Mouse (Mus musculus): ENCODE results near the gene Cnnm2.
"Not testable (repeated sequence)": the region's sequence is repeated elsewhere in the genome, so short reads cannot be mapped to it uniquely, and the experiment has no call there.

The Cnnm2 gene

GRCm38 (mm10) chr19:46761247-46761946 is at the start of gene Cnnm2:
Gene Cnnm2, plus strand, starts transcription at chr19:46761596.
- DNase-seq (ENCODE audit: low read depth, low spot score) = peak; percentile 100

- DNase-seq (ENCODE audit: low read depth, low spot score) = no peak
These were observed 47.2 kb upstream of the Cnnm2 start for GRCm38 (mm10) chr19:46714234-46714633.

DNA sequence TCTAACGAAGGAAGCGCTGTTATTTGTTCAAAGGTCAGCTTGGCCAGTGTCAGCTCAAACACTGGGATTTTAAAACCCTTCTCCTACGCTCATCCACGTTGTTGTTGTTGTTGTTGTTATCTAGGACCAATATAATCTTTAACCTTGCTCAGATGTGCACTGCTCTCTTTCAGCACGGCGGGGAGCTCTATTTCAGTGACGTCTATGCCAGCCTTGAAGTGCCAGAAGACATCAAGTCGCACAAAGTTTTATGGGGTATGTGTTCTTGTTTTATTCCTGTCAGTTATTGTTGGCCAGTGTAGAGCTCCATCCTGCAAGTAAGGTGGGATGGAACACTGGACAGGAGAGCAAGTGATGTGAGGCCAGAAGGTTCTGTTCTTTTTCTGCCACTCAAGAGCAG is 46.4 kb upstream of the Cnnm2 start:
- DNase-seq (ENCODE audit: low read depth, low spot score) = no peak

DNA sequence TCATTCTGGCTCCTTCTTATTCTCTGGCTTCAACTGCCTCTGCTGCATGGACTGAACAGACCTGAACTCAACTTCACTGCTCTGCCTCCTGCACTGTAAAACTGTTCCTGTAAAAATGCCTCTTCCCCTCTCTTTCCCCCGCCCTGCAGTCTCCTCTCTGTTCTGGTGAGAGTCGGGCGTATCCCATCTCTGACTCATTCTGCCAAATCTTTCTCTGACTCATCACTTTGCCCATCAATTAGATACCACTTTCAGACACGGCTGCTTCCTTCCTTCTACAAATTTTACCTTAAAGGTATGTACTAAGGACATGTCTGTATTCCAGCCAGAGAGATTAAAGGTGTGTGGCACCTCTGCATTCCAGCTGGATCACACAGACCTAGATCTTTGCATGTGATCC is 43.2 kb upstream of the Cnnm2 start:
- DNase-seq (ENCODE audit: low read depth, low spot score) = peak; percentile 16

DNA sequence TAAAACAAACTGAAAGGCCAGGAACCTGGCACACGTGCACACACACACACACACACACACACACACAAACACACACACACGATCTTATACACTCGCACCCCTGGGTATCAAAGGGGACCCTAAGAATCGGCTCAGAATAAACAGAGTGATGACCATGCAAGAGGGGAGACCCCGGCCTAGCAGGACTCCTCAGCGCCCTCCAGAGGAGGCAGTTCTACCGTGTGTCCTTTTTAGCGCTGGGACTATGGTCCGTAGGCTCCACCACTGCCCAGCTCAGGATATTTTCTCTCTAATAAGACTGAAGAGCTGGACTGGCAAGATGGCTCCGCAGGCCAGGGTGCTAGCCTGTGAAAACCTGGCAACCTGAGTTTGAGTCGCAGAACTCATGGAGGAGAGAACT is 37.0 kb upstream of the Cnnm2 start:
- DNase-seq (ENCODE audit: low read depth, low spot score) = no peak

- no peak for DNase-seq (ENCODE audit: low read depth, low spot score)
These were observed 35.3 kb upstream of the Cnnm2 start for GRCm38 (mm10) chr19:46726142-46726541.

GRCm38 (mm10) chr19:46727140-46727736 is 34.2 kb upstream of the Cnnm2 start:
- peak; percentile 54 for DNase-seq (ENCODE audit: low read depth, low spot score)

- no peak for DNase-seq (ENCODE audit: low read depth, low spot score)
These were observed 33.4 kb upstream of the Cnnm2 start for GRCm38 (mm10) chr19:46727945-46728540.

DNA sequence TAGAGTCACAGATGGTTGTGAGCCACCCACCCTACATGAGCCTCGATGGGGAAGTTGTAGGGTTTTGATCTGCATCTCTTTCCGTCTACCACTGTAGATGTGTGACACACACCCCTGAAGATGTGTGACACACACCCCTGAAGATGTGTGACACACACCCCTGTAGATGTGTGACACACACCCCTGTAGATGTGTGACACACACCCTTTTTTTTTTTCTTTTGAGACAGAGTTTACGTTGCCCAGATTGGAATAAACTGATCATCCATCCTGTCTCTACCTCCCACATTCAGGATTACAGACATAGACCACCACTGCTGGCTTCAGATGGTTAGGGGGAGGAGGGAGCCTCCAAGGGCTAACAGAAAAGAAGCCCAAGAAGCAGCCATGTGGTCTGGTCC is 32.5 kb upstream of the Cnnm2 start:
- peak; percentile 7 for DNase-seq (ENCODE audit: low read depth, low spot score)

- no peak for DNase-seq (ENCODE audit: low read depth, low spot score)
These were observed 30.0 kb upstream of the Cnnm2 start for GRCm38 (mm10) chr19:46731351-46731750.

DNA sequence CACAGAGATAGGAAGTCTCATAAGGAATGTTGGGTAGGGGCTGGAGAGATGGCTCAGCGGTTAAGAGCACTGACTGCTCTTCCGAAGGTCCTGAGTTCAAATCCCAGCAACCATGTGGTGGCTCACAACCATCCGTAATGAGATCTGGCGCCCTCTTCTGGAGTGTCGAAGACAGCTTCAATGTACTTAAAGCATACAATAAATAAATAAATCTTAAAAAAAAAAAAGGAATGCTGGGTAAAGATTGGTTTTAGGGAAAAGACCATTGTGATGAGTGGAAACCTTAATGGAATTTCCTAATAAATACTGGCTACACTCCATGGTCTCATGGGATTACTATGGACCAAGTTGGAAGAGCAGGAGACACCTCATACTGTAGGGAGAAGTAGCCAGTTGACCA is 28.7 kb upstream of the Cnnm2 start:
- not testable (repeated sequence) for DNase-seq (ENCODE audit: low read depth, low spot score)

- DNase-seq (ENCODE audit: low read depth, low spot score) = no peak
These were observed 27.8 kb upstream of the Cnnm2 start for GRCm38 (mm10) chr19:46733626-46734025.

- no peak for DNase-seq (ENCODE audit: low read depth, low spot score)
These were observed 26.2 kb upstream of the Cnnm2 start for GRCm38 (mm10) chr19:46735241-46735640.

DNA sequence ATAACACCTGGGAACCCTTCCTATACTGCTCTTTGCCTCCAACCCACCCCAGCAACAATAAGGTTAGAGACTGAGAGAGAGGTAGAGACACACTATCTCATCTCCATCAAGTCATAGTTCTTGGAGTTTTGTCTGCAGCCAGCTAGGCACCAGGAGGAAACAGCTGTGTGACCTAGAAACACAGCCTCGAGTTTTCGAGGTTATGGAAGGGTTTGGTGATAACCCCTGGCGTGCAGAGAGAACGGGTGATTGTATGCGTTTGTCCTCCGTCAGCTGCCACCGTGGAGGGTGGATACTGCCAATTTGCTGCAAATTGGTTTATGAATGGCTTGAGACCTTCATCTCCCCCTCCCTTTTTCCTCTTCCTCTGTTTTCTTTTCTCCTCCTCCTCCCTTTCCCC is 24.3 kb upstream of the Cnnm2 start:
- no peak for DNase-seq (ENCODE audit: low read depth, low spot score)

DNA sequence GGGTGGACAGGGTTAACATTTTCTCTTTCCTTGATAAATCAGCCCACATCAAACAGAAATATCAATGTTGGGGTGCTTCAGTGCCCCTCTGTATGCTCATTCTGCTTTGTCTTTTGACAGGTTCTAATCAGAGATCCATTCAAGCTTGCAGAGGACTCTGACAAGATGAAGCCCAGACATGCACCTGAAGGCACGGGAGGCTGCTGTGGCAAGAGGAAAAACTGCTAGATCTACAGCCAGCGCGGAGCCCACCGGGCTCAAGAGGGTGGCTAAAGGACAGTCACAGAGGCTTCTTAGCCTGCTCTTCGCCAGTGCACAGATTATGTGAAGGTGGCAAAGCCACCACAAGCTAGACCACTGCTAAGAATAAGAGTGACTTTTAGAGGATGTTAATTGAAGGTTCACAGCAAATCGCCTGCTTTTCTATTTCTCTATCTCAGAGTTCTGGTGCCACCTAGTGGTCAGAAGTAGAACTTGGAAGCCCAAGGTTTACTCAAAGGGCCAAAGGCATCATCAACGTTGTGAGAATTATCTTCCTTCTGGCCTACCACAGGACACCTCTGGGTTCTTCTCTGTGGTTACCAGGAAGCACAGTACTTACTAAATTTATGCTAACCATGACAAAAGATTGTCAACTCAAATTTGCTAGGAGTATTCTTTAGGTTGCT is 20.9 kb upstream of the Cnnm2 start:
- peak; percentile 81 for DNase-seq (ENCODE audit: low read depth, low spot score)

DNA sequence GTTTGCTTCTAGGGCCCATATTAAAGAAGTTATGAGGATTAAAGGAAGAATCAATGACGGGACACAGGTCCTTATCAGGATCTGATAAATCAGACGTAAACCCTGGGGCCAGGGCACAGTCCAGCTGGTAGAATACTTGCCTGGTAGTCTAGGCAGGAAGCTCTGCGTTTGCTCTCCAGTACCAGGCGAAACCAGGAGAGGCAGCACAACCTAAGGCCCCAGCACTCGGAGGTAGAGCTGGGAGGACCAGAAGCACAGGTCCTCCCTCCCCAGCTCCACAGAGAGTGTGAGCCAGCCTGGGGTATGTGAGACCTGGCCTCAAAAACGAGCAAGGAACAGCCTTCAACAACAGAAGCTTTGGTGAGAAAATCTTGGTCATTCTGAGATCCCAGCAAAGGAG is 19.8 kb upstream of the Cnnm2 start:
- no peak for DNase-seq (ENCODE audit: low read depth, low spot score)

DNA sequence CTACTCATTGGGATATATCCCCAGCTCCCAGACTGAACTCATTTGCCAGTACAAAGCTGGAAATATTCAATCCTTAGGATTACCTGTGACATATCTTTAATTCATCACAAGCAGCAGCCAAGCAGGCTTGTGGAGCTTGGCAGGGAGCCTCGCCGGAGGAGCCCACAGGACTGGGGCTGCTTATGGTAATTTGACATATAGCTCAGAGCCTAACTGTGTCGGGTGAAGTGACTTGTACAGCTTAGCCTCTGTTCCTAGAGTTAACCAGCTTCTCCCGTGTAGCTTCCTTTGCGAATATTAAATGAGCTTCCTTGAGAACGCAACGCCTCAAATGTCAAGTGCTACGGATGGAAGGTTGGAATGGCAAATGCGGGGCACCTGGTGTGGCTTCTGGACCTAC is 16.7 kb upstream of the Cnnm2 start:
- peak; percentile 11 for DNase-seq (ENCODE audit: low read depth, low spot score)

DNA sequence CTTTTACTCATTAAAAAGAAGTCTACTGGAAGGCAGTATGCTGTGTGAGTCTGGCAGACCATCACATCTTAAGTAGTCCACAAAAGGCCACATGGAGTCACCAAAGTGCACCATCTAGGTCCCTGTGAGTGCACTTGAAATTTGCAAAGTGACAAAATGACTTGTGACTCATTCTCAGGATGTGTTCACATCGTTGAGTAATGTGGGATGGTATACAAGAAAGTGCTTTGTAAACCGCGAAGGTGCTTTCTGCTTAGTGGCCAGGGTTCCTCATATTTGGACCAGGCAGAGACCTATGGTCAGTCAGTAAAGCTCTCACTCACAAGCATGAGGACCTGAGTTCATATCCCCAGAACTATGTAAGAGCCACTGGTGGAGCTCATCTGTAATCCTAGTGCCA is 13.6 kb upstream of the Cnnm2 start:
- no peak for DNase-seq (ENCODE audit: low read depth, low spot score)

DNA sequence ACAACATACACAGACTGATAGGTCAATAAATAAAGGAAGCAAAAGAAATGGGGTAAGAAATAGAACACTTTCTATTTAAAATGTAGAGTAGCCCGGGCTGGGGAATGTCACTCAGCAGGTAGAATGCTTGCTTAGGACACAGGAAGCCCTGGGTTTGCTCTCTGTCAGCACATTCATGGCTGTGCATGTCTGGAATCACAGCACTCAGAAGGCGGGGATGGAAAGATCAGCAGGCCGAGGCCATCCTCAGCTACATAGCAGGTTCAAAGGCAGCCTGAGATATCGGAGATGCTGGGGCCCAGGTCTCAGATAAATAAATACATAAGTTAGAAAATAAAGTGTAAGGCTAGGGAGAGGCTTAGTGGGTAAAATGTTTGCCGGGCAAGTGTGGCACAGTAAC is 9.2 kb upstream of the Cnnm2 start:
- DNase-seq (ENCODE audit: low read depth, low spot score) = no peak

- DNase-seq (ENCODE audit: low read depth, low spot score) = no peak
These were observed 6.3 kb upstream of the Cnnm2 start for GRCm38 (mm10) chr19:46755066-46755465.

- no peak for DNase-seq (ENCODE audit: low read depth, low spot score)
These were observed 5.2 kb upstream of the Cnnm2 start for GRCm38 (mm10) chr19:46756221-46756620.

GRCm38 (mm10) chr19:46759096-46759495 is 2.3 kb upstream of the Cnnm2 start:
- DNase-seq (ENCODE audit: low read depth, low spot score) = peak; percentile 27

GRCm38 (mm10) chr19:46759909-46760308 is 1.5 kb upstream of the Cnnm2 start:
- DNase-seq (ENCODE audit: low read depth, low spot score) = not testable (repeated sequence)

All from brain, adult 2 months (tissue).